Mouse (Mus musculus) neural tube, embryonic 13.5 days (tissue): Measurements from ENCODE around the gene Cd5. TPM values are rescaled to one million over a fixed set of nuclear protein-coding genes. Genes with fewer than 3 reads are reported as not detected.

ENCODE experiments used
- ATAC-seq: fragments of 200-750 bp; cut with Nextera tagmentation; 2 replicates; pipeline ENCODE4 v1.8.0; 2017; ENCODE audit warnings: low read depth, mild to moderate bottlenecking, moderate TSS enrichment, moderate library complexity
- H3K27ac ChIP-seq: fragments of 300-500 bp; sonication (generic); replicated peaks from 2 replicates; pipeline ENCODE4 v1.5.1; 2015; ENCODE audit warnings: moderate library complexity, mild to moderate bottlenecking, inconsistent platforms
- H3K27me3 ChIP-seq: fragments of 300-500 bp; sonication (generic); 2 replicates; pipeline ENCODE4 v1.6.1; 2015; ENCODE audit warnings: mild to moderate bottlenecking, inconsistent platforms
- H3K36me3 ChIP-seq: fragments of 300-500 bp; sonication (generic); 2 replicates; pipeline ENCODE4 v1.6.1; 2015; ENCODE audit warnings: mild to moderate bottlenecking, inconsistent platforms
- H3K4me1 ChIP-seq: fragments of 300-500 bp; sonication (generic); replicated peaks from 2 replicates; pipeline ENCODE4 v1.6.1; 2015; ENCODE audit warnings: inconsistent platforms
- H3K4me2 ChIP-seq: fragments of 300-500 bp; sonication (generic); 2 replicates; pipeline ENCODE4 v1.6.1; 2015; ENCODE audit warnings: inconsistent platforms, mild to moderate bottlenecking, moderate library complexity
- H3K4me3 ChIP-seq: fragments of 300-500 bp; sonication (generic); 2 replicates; pipeline ENCODE4 v1.5.1; 2015; ENCODE audit warnings: mild to moderate bottlenecking, inconsistent platforms
- H3K9ac ChIP-seq: fragments of 300-500 bp; sonication (generic); 2 replicates; pipeline ENCODE4 v1.6.1; 2015; ENCODE audit warnings: moderate library complexity, mild to moderate bottlenecking, inconsistent platforms
- H3K9me3 ChIP-seq: fragments of 300-500 bp; sonication (generic); 2 replicates; pipeline ENCODE4 v1.6.1; 2016; ENCODE audit warnings: inconsistent platforms
- WGBS: fragments of 180-500 bp; shearing (Covaris S2); methylation state at CpG from one replicate; pipeline ENCODE4 v1.1.7; 2015; 5-methylcytosine and 5-hydroxymethylcytosine counted together
- polyA plus RNA-seq: library from polyadenylated mRNA; unstranded; fragments of >200 nt; fragmentation: Nextera tagmentation; extraction: Ambion mirVana; gene quantifications from 2 replicates; pipeline ENCODE4 v1.2.1, GENCODE M21; 2015

The Cd5 gene
- polyA plus RNA-seq = 0.54 and 0.58 TPM in 2 replicates

GRCm38 (mm10) chr19:10738811-10739210, at the start of gene Cd5:
Gene Cd5 (minus strand): TSS chr19:10739002.
- H3K9me3 ChIP-seq = no peaks in the 10 kb centered on the region
- H3K27ac ChIP-seq = no peak within 1 kb of the TSS
- H3K9ac ChIP-seq = no peak within 1 kb of the TSS
- no peaks in the 10 kb centered on the region for H3K27me3 ChIP-seq
- no peak for ATAC-seq
- no peaks in the 10 kb centered on the region for H3K4me1 ChIP-seq
- no peak within 1 kb of the TSS for H3K4me3 ChIP-seq
- H3K4me2 ChIP-seq = no peak within 1 kb of the TSS
- WGBS = 66% methylated on average over 4 of the region's 4 CpGs
- H3K36me3 ChIP-seq = no peaks in the 10 kb centered on the region

DNA sequence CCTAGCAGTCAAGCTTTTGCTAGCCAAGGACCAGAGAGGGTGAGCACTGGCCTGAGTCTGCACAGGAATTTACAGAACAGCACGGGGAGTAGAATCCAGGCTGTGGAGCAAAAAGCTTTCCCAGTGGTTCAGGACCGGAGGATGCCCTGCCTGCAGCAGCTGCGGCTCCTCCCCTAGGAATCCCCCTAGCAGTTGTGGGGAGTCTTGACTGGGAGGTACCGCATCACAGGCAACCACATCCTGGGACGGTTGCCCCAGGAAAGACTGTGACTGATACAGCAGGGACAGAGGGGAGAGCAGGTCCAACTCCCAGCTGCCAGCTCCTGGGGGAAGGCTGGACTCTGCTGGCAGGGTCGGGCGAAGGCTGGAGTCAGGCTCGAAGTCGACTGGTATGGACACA, 49.4 kb upstream of the Cd5 start:
- Histone ChIP-seq H3K9me3 (no peaks in the 10 kb centered on the region), H3K36me3 (no peaks in the 10 kb centered on the region), H3K4me2 (no peak overlapping the region), H3K9ac (no peak overlapping the region), H3K27me3 (no peaks in the 10 kb centered on the region), H3K27ac (no peak overlapping the region), H3K4me1 (no peaks in the 10 kb centered on the region), H3K4me3 (no peak overlapping the region)
- ATAC-seq = no peak
- WGBS = 75% methylated on average over 9 of the region's 9 CpGs

DNA sequence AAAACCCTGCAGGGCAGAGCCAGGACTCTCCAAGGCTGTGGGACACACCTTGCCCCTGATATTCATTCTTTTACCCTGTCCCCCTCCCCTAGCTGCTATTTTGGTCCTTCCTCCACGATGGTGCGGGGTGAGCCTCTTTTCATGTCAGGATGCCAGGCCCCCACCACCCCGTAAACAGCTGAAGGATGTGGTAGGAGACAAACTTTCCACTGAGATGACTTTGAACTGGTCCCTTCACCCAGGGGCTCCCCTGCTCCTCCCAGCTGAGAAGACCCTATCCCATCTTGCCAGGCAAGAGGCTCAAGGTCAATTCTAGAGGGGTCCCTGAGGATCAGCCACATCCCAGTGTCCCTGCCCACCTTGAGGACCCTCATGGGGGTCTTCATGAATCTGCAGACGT, 48.6 kb upstream of the Cd5 start:
- WGBS = 79% methylated on average over 4 of the region's 4 CpGs
- H3K27ac ChIP-seq = no peak overlapping the region
- ATAC-seq = no peak
- no peaks in the 10 kb centered on the region for H3K4me1 ChIP-seq
- H3K36me3 ChIP-seq = no peaks in the 10 kb centered on the region
- no peak overlapping the region for H3K4me2 ChIP-seq
- no peak overlapping the region for H3K9ac ChIP-seq
- no peaks in the 10 kb centered on the region for H3K27me3 ChIP-seq
- no peaks in the 10 kb centered on the region for H3K9me3 ChIP-seq
- no peak overlapping the region for H3K4me3 ChIP-seq

- Histone ChIP-seq H3K9me3 (no peaks in the 10 kb centered on the region), H3K4me1 (no peaks in the 10 kb centered on the region), H3K27me3 (no peaks in the 10 kb centered on the region), H3K9ac (no peak overlapping the region), H3K27ac (no peak overlapping the region), H3K4me2 (no peak overlapping the region), H3K4me3 (no peak overlapping the region), H3K36me3 (no peaks in the 10 kb centered on the region)
- no peak for ATAC-seq
- 93% methylated on average over 6 of the region's 6 CpGs for WGBS
Measured at GRCm38 (mm10) chr19:10786753-10787152, 48.0 kb upstream of the Cd5 start.

DNA sequence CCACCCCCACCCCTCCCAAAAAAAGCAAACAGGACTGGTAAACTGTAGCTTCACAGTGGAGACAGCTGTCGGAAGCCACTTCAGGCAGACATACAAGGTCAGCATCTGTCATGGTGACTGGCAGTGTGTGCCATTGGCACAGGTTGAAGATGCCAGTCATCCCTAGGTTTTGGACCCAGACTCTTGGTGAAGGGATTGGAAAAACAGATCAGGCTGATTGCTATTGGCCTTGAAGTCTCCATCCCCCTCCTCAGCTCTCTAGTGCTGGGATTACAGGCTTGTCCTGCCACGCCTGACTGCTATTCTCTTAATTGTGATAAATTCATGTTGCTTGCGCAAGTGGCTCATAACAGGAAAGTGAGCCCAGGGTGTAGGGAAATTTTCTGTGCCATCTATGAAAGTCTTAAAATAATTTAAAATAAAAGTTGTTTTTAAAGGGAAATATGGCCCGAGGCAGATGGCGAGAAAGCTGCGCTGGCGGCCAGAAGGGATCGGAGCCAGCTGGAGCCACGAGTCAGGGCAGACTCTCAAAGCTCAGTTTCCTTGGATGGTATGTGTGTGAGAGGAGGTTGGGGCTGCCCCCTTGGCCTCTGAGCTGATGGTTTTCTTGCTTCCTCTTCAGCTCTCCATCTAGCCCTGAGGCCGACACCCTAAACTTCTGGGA, 46.1 kb upstream of the Cd5 start:
- Histone ChIP-seq H3K27ac (no peak overlapping the region), H3K4me1 (no peaks in the 10 kb centered on the region), H3K9ac (no peak overlapping the region), H3K36me3 (no peaks in the 10 kb centered on the region), H3K4me3 (no peak overlapping the region), H3K4me2 (no peak overlapping the region), H3K27me3 (no peaks in the 10 kb centered on the region), H3K9me3 (no peaks in the 10 kb centered on the region)
- no peak for ATAC-seq
- WGBS = 73% methylated on average over 10 of the region's 10 CpGs

DNA sequence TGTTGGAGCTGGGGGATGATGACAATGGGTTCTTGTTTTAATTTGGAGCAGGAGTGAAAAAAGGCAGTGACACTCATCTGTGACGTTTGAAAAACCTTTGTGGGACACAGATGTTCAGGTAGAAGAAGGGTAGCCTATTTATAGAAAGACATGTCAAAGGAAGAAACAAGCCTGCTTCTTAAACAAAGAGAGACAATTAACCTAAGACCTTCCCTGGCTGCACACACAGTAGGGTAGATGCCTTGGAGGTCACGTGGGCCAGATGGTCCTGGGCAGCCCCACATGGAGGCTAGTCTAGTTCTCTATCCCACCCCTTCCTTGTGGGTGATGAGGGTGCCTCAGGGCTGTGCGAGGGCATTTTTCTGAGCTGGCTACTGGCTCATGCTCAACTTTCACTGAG, 45.3 kb upstream of the Cd5 start:
- Histone ChIP-seq H3K27me3 (no peaks in the 10 kb centered on the region), H3K4me1 (no peaks in the 10 kb centered on the region), H3K36me3 (no peaks in the 10 kb centered on the region), H3K9me3 (no peaks in the 10 kb centered on the region), H3K9ac (no peak overlapping the region), H3K4me2 (no peak overlapping the region), H3K27ac (no peak overlapping the region), H3K4me3 (no peak overlapping the region)
- no peak for ATAC-seq
- 33% methylated on average over 3 of the region's 3 CpGs for WGBS

DNA sequence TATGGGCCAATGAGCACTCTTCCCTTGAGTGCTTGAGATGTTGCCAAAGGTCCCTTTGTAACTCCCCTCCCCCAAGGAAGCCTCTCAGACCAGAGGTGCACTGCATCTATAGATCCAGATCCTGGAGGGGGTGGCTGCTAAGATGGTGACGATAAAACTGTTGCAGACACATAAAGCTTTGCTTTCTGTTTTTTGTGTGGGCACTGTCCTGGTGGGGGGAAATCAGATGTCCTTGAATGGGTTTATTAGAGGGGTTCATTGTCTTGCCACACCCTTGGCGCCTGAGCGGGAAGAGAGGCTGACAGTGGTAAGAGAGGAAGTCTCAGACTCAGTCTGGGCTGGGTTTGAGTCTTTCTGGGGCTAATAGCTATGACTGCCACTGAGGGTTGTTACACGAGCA, 44.4 kb upstream of the Cd5 start:
- Histone ChIP-seq H3K27ac (no peak overlapping the region), H3K4me3 (no peak overlapping the region), H3K4me1 (no peaks in the 10 kb centered on the region), H3K36me3 (no peaks in the 10 kb centered on the region), H3K9ac (no peak overlapping the region), H3K9me3 (no peaks in the 10 kb centered on the region), H3K27me3 (no peaks in the 10 kb centered on the region), H3K4me2 (no peak overlapping the region)
- 72% methylated on average over 4 of the region's 4 CpGs for WGBS
- no peak for ATAC-seq

- Histone ChIP-seq H3K27me3 (no peaks in the 10 kb centered on the region), H3K27ac (no peak overlapping the region), H3K4me2 (no peak overlapping the region), H3K4me3 (no peak overlapping the region), H3K36me3 (no peaks in the 10 kb centered on the region), H3K9me3 (no peaks in the 10 kb centered on the region), H3K4me1 (no peaks in the 10 kb centered on the region), H3K9ac (no peak overlapping the region)
- ATAC-seq = no peak
- WGBS = 83% methylated on average over 4 of the region's 4 CpGs
Measured at GRCm38 (mm10) chr19:10781641-10782040, 42.8 kb upstream of the Cd5 start.

DNA sequence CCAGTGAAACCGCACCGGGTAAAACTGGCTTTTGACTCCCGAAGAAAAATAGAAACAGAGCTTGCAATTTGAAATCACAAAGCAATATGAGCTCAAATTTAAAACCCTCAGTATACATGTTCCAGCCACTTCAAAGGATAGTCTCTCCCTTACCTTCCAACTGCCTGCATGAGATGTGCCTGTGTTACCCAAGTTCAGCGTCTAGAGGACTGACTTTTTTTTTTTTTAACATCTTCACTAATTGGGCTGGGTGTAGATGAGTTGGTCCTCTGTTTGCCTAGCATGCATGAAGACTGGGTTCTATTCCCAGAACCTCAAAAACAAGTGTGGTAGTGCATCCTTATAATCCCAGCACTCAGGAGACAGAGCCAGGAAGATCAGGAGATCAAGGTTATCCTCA, 38.1 kb upstream of the Cd5 start:
- WGBS = 95% methylated on average over 4 of the region's 4 CpGs
- Histone ChIP-seq H3K4me1 (no peaks in the 10 kb centered on the region), H3K27me3 (no peaks in the 10 kb centered on the region)

GRCm38 (mm10) chr19:10774141-10774540, 35.3 kb upstream of the Cd5 start:
- ATAC-seq = no peak
- WGBS = 94% methylated on average over 6 of the region's 6 CpGs
- H3K36me3 ChIP-seq = no peaks in the 10 kb centered on the region
- H3K27ac ChIP-seq = no peak overlapping the region
- no peak overlapping the region for H3K4me3 ChIP-seq
- peaks cover 12% of the 10 kb centered on the region for H3K4me1 ChIP-seq
- no peak overlapping the region for H3K4me2 ChIP-seq
- no peaks in the 10 kb centered on the region for H3K27me3 ChIP-seq
- H3K9ac ChIP-seq = no peak overlapping the region
- H3K9me3 ChIP-seq = no peaks in the 10 kb centered on the region

More for the DNA sequence above, 38.1 kb upstream of the Cd5 start:
- Histone ChIP-seq H3K36me3 (no peaks in the 10 kb centered on the region), H3K9me3 (no peaks in the 10 kb centered on the region), H3K4me3 (no peak overlapping the region), H3K4me2 (no peak overlapping the region), H3K9ac (no peak overlapping the region), H3K27ac (no peak overlapping the region)
- no peak for ATAC-seq

GRCm38 (mm10) chr19:10773384-10773783, 34.6 kb upstream of the Cd5 start:
- no peaks in the 10 kb centered on the region for H3K27me3 ChIP-seq
- 78% methylated on average over 7 of the region's 7 CpGs for WGBS
- ATAC-seq = no peak

GRCm38 (mm10) chr19:10772866-10773265, 34.1 kb upstream of the Cd5 start:
- H3K4me2 ChIP-seq = no peak overlapping the region
- no peak overlapping the region for H3K9ac ChIP-seq
- H3K4me3 ChIP-seq = no peak overlapping the region
- H3K36me3 ChIP-seq = no peaks in the 10 kb centered on the region
- H3K27ac ChIP-seq = no peak overlapping the region
- H3K9me3 ChIP-seq = no peaks in the 10 kb centered on the region
- H3K27me3 ChIP-seq = no peaks in the 10 kb centered on the region
- no peak for ATAC-seq
- 92% methylated on average over 10 of the region's 10 CpGs for WGBS
- H3K4me1 ChIP-seq = peaks cover 20% of the 10 kb centered on the region

More at GRCm38 (mm10) chr19:10773384-10773783, 34.6 kb upstream of the Cd5 start:
- H3K27ac ChIP-seq = no peak overlapping the region
- H3K36me3 ChIP-seq = no peaks in the 10 kb centered on the region
- no peak overlapping the region for H3K4me2 ChIP-seq
- H3K9me3 ChIP-seq = no peaks in the 10 kb centered on the region
- peaks cover 19% of the 10 kb centered on the region for H3K4me1 ChIP-seq
- no peak overlapping the region for H3K9ac ChIP-seq
- no peak overlapping the region for H3K4me3 ChIP-seq

DNA sequence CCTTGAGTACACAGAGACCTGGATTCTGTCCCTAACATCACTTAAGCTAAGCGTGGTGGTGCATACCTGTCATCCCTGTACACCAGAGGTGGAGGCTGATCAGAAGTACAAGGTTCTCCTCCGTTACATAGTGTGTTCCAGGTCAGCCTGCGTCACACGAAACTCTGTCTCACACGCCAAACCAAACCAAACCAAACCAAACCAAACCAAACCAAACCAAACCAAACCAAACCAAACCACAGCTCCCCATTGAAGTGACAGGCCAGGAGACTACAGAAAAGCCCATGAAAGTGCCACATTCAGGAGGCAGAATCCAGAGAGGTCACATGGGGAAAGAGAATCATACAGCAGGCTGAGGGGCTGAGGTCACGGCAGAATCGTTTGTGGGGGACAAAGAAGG, 33.2 kb upstream of the Cd5 start:
- H3K9ac ChIP-seq = no peak overlapping the region
- ATAC-seq = no peak
- 81% methylated on average over 7 of the region's 7 CpGs for WGBS

More for the DNA sequence above, 33.2 kb upstream of the Cd5 start:
- Histone ChIP-seq H3K4me1 (peaks cover 20% of the 10 kb centered on the region), H3K4me2 (no peak overlapping the region), H3K9me3 (no peaks in the 10 kb centered on the region), H3K36me3 (no peaks in the 10 kb centered on the region), H3K4me3 (no peak overlapping the region), H3K27me3 (no peaks in the 10 kb centered on the region), H3K27ac (no peak overlapping the region)
